Mouse (Mus musculus) lung, adult 2 months (tissue): ENCODE data around the gene Ddx58.

ENCODE experiments used
- CTCF ChIP-seq: fragments of 200-500 bp; IDR thresholded peaks from 2 replicates; pipeline ENCODE4 v1.5.1; 2011; ENCODE audit warnings: mild to moderate bottlenecking, low read length, control low read depth; ENCODE audit not compliant: insufficient read depth
- POLR2A ChIP-seq: fragments of 200-500 bp; IDR thresholded peaks from 2 replicates; pipeline ENCODE4 v1.6.1; 2011; ENCODE audit warnings: low read depth, mild to moderate bottlenecking, control low read depth, low read length, borderline replicate concordance; ENCODE audit errors: extremely low read depth

DNA sequence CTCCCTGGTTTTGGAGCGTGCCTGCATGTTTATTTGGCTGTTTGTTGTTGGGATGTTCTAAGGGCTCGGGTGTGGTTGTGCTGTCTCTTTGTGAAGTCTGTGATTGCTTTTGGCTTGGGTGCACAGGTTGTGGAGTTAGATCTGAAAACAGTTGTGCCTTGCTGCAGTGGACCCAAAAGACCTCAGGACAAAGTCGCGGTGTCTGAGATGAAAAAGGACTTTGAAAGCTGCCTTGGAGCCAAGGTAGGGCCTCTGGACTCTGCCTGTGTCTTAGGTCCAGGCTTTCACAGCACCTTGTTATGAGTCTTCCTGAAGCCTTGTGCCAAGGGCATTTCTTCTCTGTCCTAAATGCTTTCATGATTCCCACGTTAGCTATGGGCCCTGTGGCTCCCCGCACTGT, 59.6 kb downstream of the Ddx58 start:
- TF ChIP-seq CTCF (no peak), POLR2A (no peak)
